Mouse (Mus musculus) testis, adult 2 months (tissue): ENCODE data around the gene Hspb7.

Experiments used
- CTCF ChIP-seq: fragments of 200-500 bp; IDR thresholded peaks from 2 replicates; pipeline ENCODE4 v1.5.1; 2012; ENCODE audit warnings: low read depth, mild to moderate bottlenecking, inconsistent platforms, low read length, moderate library complexity; ENCODE audit not compliant: control insufficient read depth, insufficient read depth, insufficient replicate concordance
- POLR2A ChIP-seq: fragments of 200-500 bp; IDR thresholded peaks from 2 replicates; pipeline ENCODE4 v1.6.1; 2012; ENCODE audit warnings: low read depth, mild to moderate bottlenecking, inconsistent platforms, low read length, moderate library complexity; ENCODE audit not compliant: control insufficient read depth

GRCm38 (mm10) chr4:141405314-141405622 lies 15.3 kb upstream of the Hspb7 start:
- TF ChIP-seq CTCF: no peak
- no peak for TF ChIP-seq POLR2A
